Mouse (Mus musculus) intestine, embryonic 16.5 days (tissue): Measurements from ENCODE around the gene Mid1. TPM values are rescaled to one million over a fixed set of nuclear protein-coding genes. Genes with fewer than 3 reads are reported as not detected.
A peak's percentile ranks its signal among the peaks of the same experiment; 100 is the strongest.
"Not testable (repeated sequence)": the region's sequence is repeated elsewhere in the genome, so short reads cannot be mapped to it uniquely, and the experiment has no call there.

ENCODE experiments used
- ATAC-seq: fragments of 200-750 bp; cut with Nextera tagmentation; 2 replicates; pipeline ENCODE4 v1.8.0; 2017; ENCODE audit warnings: moderate TSS enrichment, moderate library complexity
- H3K27ac ChIP-seq: fragments of 300-500 bp; sonication (generic); 2 replicates; pipeline ENCODE4 v1.5.1; 2014; ENCODE audit warnings: mild to moderate bottlenecking, low read length
- H3K27me3 ChIP-seq: fragments of 300-500 bp; sonication (generic); replicated peaks from 2 replicates; pipeline ENCODE4 v1.6.1; 2014; ENCODE audit warnings: low read length, control low read depth, mixed read lengths; ENCODE audit not compliant: control insufficient read depth, insufficient read depth
- H3K36me3 ChIP-seq: fragments of 300-500 bp; sonication (generic); 2 replicates; pipeline ENCODE4 v1.6.1; 2014; ENCODE audit warnings: low read length, control low read depth; ENCODE audit not compliant: control insufficient read depth, insufficient read depth
- H3K4me1 ChIP-seq: fragments of 300-500 bp; sonication (generic); 2 replicates; pipeline ENCODE4 v1.6.1; 2014; ENCODE audit warnings: low read length, control low read depth, mixed read lengths; ENCODE audit not compliant: control insufficient read depth, insufficient read depth
- H3K4me2 ChIP-seq: fragments of 300-500 bp; sonication (generic); 2 replicates; pipeline ENCODE4 v1.6.1; 2014; ENCODE audit warnings: low read depth, low read length, control low read depth
- H3K4me3 ChIP-seq: fragments of 300-500 bp; sonication (generic); 2 replicates; pipeline ENCODE4 v1.5.1; 2014; ENCODE audit warnings: mild to moderate bottlenecking, low read length
- H3K9ac ChIP-seq: fragments of 300-500 bp; sonication (generic); 2 replicates; pipeline ENCODE4 v1.6.1; 2014; ENCODE audit warnings: low read depth, low read length
- H3K9me3 ChIP-seq: fragments of 300-500 bp; sonication (generic); 2 replicates; pipeline ENCODE4 v1.6.1; 2016; ENCODE audit warnings: low read length, control low read depth; ENCODE audit not compliant: control insufficient read depth
- WGBS: fragments of 180-500 bp; shearing (Covaris S2); extraction: QIAGEN DNeasy Blood & Tissue Kit; methylation state at CpG from one replicate; pipeline ENCODE4 v1.1.7; 2014; 5-methylcytosine and 5-hydroxymethylcytosine counted together
- polyA plus RNA-seq: library from polyadenylated mRNA; unstranded; fragments of >200 nt; fragmentation: Nextera tagmentation; extraction: Ambion mirVana; gene quantifications from 2 replicates; pipeline ENCODE4 v1.2.1, GENCODE M21; 2015

The Mid1 gene
- polyA plus RNA-seq, 1 experiment from 2014 or later = 3.5 TPM

DNA sequence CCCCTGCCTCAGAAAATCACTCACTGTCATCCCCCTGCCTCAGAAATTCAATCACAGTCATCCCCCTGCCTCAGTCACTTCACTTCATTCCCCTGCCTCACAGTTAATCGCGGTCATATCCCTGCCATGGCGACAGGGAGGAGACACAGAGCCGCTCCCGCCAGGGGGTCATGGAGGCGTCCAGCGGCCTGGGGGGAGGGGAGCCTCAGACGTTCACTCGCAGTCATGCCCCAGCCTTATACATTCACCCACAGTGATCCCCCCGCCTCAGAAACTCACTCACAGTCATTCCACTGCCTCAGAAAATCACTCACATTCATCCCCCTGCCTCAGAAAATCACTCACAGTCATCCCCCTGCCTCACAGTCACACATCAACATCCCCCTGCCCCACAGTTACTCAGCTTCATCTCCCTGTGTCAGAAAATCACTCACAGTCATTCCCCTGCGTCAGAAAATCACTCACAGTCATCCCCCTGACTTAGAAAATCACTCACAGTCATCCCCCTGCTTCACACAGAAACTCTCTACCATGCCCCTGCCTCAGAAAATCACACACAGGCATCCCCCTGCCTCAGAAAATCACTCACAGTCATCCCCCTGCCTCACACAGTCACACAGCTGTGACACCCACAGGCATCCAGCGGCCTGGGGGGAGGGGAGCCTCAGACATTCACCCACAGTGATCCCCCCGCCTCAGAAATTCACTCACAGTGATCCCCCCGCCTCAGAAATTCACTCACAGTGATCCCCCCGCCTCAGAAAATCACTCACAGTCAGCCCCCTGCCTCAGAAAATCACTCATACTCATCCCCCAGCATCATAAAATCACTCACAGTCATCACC is 307.3 kb downstream of the Mid1 start:
- not testable (repeated sequence) for H3K27me3 ChIP-seq, H3K4me3 ChIP-seq, ATAC-seq, H3K4me1 ChIP-seq, H3K9ac ChIP-seq, H3K4me2 ChIP-seq, H3K27ac ChIP-seq
- Histone ChIP-seq H3K36me3 (peaks cover 23% of the 10 kb centered on the region), H3K9me3 (peaks cover 40% of the 10 kb centered on the region)
- WGBS = 10% methylated on average over 9 of the region's 15 CpGs

DNA sequence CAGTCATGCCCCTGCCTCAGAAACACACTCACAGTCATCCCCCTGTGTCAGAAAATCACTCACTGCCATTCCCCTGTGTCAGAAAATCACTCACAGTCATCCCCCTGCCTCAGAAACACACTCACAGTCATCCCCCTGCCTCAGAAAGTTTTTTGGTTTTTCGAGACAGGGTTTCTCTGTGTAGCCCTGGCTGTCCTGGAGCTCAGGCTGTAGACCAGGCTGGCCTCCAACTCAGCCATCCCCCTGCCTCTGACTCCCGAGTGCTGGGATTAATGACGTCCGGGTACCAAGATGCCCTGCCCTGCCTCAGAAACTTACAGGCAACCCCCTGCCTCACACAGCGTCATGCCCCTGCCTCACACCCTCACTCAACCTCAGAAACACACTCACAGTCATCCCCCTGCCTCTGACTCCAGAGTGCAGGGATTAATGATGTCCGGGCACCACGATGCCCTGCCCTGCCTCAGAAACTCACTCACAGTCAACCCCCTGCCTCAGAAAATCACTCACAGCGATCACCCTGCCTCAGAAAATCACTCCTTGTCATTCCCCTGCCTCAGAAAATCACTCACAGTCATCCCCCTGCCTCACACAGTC is 308.1 kb downstream of the Mid1 start:
- WGBS = 68% methylated on average over 4 of the region's 8 CpGs
- H3K9me3 ChIP-seq = peaks cover 37% of the 10 kb centered on the region
- not testable (repeated sequence) for H3K4me3 ChIP-seq, H3K4me2 ChIP-seq, H3K27me3 ChIP-seq, H3K9ac ChIP-seq, H3K27ac ChIP-seq, H3K4me1 ChIP-seq, ATAC-seq
- peaks cover 19% of the 10 kb centered on the region for H3K36me3 ChIP-seq

DNA sequence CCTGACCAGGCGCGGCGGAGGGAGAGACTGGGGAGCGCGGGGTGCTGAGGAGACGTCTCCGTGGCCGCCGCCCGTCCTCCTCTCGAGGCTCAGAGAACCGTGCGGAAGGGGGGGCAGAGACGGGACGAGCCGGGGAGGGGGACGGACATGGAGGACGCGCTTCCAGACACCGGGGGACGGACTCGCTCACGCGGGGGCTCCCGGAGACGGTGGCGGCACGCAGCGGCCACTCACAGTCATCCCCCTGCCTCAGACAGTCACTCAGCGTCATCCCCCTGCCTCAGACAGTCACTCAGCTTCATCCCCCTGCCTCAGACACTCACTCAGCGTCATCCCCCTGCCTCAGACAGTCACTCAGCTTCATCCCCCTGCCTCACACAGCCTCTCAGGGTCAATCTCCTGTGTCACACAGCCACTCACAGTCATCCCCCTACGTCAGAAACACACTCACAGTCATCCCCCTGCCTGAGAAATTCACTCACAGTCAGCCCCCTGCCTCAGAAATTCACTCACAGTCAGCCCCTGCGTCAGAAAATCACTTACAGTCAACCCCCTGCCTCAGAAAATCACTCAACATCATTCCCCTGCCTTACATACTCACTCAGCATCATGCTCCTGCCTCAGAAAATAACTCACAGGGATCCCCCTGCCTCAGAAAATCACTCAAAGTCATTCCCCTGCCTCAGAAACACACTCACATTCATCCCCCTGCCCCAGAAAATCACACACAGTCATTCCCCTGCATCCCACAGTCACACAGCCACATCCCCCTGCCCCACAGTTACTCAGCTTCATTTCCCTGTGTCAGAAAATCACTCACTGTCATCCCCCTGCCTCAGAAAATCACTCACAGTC is 309.2 kb downstream of the Mid1 start:
- H3K36me3 ChIP-seq = peaks cover 12% of the 10 kb centered on the region
- not testable (repeated sequence) for H3K27me3 ChIP-seq

DNA sequence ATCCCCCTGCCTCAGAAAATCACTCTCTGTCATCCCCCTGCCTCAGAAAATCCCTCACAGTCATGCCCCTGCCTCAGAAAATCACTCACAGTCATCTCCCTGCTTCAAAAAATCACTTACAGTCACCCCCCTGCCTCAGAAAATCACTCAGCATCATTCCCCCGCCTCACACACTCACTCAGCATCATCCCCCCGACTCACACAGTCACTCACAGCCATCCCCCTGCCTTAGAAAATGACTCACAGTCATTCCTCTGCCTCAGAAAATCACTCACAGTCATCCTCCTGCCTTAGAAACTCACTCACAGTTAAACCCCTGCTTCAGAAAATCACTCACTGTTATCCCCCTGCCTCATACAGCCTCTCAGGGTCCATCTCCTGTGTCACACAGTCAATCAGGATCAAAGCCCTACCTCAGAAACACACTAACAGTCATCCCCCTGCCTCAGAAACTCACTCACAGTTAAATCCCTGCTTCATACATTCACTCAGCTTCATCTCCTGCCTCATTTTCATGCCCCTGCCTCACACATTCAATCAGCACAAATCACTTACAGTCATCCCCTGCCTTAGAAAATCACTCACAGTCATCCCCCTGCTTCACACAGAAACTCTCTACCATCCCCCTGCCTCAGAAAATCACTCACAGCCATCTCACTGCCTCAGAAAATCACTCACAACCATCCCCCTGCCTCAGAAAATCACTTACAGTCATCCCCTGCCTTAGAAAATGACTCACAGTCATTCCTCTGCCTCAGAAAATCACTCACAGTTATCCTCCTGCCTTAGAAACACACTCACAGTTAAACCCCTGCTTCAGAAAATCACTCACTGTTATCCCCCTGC is 310.1 kb downstream of the Mid1 start:
- H3K4me2 ChIP-seq, ATAC-seq, H3K27ac ChIP-seq, H3K4me3 ChIP-seq, H3K4me1 ChIP-seq, H3K9ac ChIP-seq, H3K36me3 ChIP-seq, H3K27me3 ChIP-seq: not testable (repeated sequence)
- H3K9me3 ChIP-seq = peaks cover 22% of the 10 kb centered on the region
- 25% methylated on average over 2 of the region's 2 CpGs for WGBS

More for the DNA sequence above, 309.2 kb downstream of the Mid1 start:
- not testable (repeated sequence) for H3K27ac ChIP-seq, ATAC-seq, H3K9ac ChIP-seq, H3K4me3 ChIP-seq, H3K4me1 ChIP-seq, H3K4me2 ChIP-seq
- peaks cover 30% of the 10 kb centered on the region for H3K9me3 ChIP-seq
- 43% methylated on average over 1 of the region's 33 CpGs for WGBS

GRCm38 (mm10) chrX:169995909-169996521 is 311.0 kb downstream of the Mid1 start:
- H3K9ac ChIP-seq = not testable (repeated sequence)

GRCm38 (mm10) chrX:169996926-169997325 is 311.9 kb downstream of the Mid1 start:
- not testable (repeated sequence) for H3K4me3 ChIP-seq, ATAC-seq, H3K9ac ChIP-seq

More at GRCm38 (mm10) chrX:169995909-169996521, 311.0 kb downstream of the Mid1 start:
- not testable (repeated sequence) for H3K36me3 ChIP-seq, H3K27ac ChIP-seq, H3K4me2 ChIP-seq, H3K4me1 ChIP-seq, H3K27me3 ChIP-seq, ATAC-seq, H3K4me3 ChIP-seq
- peaks cover 16% of the 10 kb centered on the region for H3K9me3 ChIP-seq
- WGBS = no CpG with 5 or more reads among the region's 17 CpGs

DNA sequence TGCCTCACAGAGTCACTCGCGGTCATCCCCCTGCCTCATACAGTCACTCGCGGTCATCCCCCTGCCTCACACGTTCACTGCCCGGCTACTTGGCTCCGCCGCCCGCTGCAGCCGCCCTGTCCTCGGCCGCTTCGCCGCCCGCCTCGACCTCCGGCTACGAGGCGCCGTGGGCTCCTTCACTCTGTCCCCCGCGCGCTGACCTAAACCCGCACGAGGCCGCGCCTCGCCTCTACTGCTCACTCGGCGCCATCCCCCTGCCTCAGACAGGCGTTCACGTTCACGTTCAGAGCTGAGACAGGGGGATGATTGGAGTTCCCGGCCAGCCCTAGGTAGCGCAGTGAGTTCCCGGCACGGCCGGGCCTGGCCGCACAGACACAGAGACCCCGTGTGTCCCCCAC is 312.5 kb downstream of the Mid1 start:
- WGBS = 9% methylated on average over 10 of the region's 40 CpGs
- Histone ChIP-seq H3K4me3 (peak overlapping the region; percentile 46), H3K4me2 (peak overlapping the region; percentile 61), H3K9ac (peak overlapping the region; percentile 48), H3K9me3 (peaks cover 12% of the 10 kb centered on the region)
- ATAC-seq, H3K27me3 ChIP-seq, H3K36me3 ChIP-seq, H3K27ac ChIP-seq, H3K4me1 ChIP-seq: not testable (repeated sequence)

More at GRCm38 (mm10) chrX:169996926-169997325, 311.9 kb downstream of the Mid1 start:
- peaks cover 16% of the 10 kb centered on the region for H3K9me3 ChIP-seq
- H3K27ac ChIP-seq, H3K27me3 ChIP-seq, H3K4me2 ChIP-seq, H3K36me3 ChIP-seq, H3K4me1 ChIP-seq: not testable (repeated sequence)
- no CpG with 5 or more reads among the region's 46 CpGs for WGBS

DNA sequence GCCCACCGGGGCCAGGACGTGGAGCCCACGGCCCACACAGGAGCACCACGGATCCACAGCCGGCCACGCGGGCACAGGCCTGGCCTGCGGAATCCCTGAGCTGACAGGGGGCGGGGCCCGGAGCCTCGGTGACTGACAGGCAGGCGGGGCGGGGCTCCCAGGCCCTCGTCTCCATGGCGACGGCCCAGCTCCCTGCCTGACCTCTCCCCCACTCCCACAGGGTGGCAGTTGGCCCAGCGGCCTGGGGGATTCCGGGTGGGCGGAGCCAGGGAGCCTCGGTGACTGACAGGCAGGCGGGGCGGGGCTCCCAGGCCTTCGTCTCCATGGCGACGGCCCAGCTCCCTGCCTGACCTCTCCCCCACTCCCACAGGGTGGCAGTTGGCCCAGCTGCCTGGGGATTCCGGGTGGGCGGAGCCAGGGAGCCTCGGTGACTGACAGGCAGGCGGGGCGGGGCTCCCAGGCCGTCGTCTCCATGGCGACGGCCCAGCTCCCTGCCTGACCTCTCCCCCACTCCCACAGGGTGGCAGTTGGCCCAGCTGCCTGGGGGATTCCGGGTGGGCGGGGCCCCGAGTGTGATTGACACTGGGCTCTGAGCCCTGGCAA is 313.0 kb downstream of the Mid1 start:
- Histone ChIP-seq H3K9ac (peak overlapping the region; percentile 48), H3K4me3 (peak overlapping the region; percentile 46), H3K4me2 (peak overlapping the region; percentile 61)
- 4% methylated on average over 6 of the region's 37 CpGs for WGBS
- not testable (repeated sequence) for H3K36me3 ChIP-seq, H3K9me3 ChIP-seq, H3K27me3 ChIP-seq, H3K27ac ChIP-seq, H3K4me1 ChIP-seq
- peak; percentile 96 for ATAC-seq
